Mouse (Mus musculus) hindbrain, embryonic 14.5 days (tissue): ENCODE measurements at regions not wholly inside any gene's neighbourhood (a gene's known extent, or its start where the extent isn't known, plus 50 kb on each side); places are given as distances from the start of the nearest gene placed in this dataset.

ENCODE experiments used
- ATAC-seq: fragments of 200-750 bp; cut with Nextera tagmentation; 2 replicates; pipeline ENCODE4 v1.8.0; 2017; ENCODE audit warnings: moderate number of reproducible peaks, mild to moderate bottlenecking, moderate TSS enrichment, moderate library complexity; ENCODE audit not compliant: low FRiP score
- DNase-seq: peaks from one replicate; pipeline ENCODE4 v3.0.0-alpha.2; 2015; ENCODE audit warnings: low spot score
- H3K27ac ChIP-seq: fragments of 300-500 bp; sonication (generic); 2 replicates; pipeline ENCODE4 v1.5.1; 2014; ENCODE audit warnings: mild to moderate bottlenecking, moderate library complexity
- H3K27me3 ChIP-seq: fragments of 300-500 bp; sonication (generic); 2 replicates; pipeline ENCODE4 v1.6.1; 2014; ENCODE audit warnings: mild to moderate bottlenecking, low read length, mixed read lengths; ENCODE audit not compliant: control insufficient read depth, insufficient read depth
- H3K36me3 ChIP-seq: fragments of 300-500 bp; sonication (generic); replicated peaks from 2 replicates; pipeline ENCODE4 v1.6.1; 2014; ENCODE audit not compliant: control insufficient read depth, insufficient read depth
- H3K4me1 ChIP-seq: fragments of 300-500 bp; sonication (generic); replicated peaks from 2 replicates; pipeline ENCODE4 v1.6.1; 2014; ENCODE audit warnings: antibody characterized with exemption, low read length, mixed read lengths; ENCODE audit not compliant: control insufficient read depth, insufficient read depth
- H3K4me2 ChIP-seq: fragments of 300-500 bp; sonication (generic); replicated peaks from 2 replicates; pipeline ENCODE4 v1.6.1; 2014; ENCODE audit warnings: mild to moderate bottlenecking, moderate library complexity
- H3K4me3 ChIP-seq: fragments of 300-500 bp; sonication (generic); replicated peaks from 2 replicates; pipeline ENCODE4 v1.5.1; 2014; ENCODE audit warnings: mild to moderate bottlenecking, low read length
- H3K9ac ChIP-seq: fragments of 300-500 bp; sonication (generic); 2 replicates; pipeline ENCODE4 v1.6.1; 2014
- H3K9me3 ChIP-seq: fragments of 300-500 bp; sonication (generic); 2 replicates; pipeline ENCODE4 v1.6.1; 2016; ENCODE audit warnings: low read length; ENCODE audit not compliant: control insufficient read depth
- WGBS: fragments of 180-500 bp; shearing (Covaris S2); extraction: QIAGEN DNeasy Blood & Tissue Kit; methylation state at CpG from one replicate; pipeline ENCODE4 v1.1.7; 2014; 5-methylcytosine and 5-hydroxymethylcytosine counted together

DNA sequence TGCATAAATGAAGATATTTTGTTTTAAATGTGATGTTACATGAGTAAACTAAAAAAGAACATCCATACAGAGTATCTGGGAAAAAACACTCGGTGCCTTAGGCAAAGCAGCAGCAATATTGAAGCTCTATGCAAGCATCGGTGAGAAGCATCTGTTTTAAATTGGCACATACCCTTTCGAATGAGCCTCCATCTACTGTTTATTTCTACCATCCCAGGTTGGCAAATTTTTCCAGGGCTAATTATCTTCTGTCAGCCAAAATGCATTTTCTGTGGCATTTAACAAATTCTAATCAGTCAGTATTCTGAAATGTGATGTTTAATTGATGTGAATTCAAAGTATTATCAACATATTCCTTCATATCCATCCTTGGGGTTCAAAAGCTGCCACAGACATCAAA is 1463.8 kb downstream of the Fstl5 start:
- Histone ChIP-seq H3K27me3 (no peaks in the 10 kb centered on the region), H3K36me3 (no peaks in the 10 kb centered on the region), H3K9ac (no peak overlapping the region), H3K27ac (no peak overlapping the region), H3K9me3 (no peaks in the 10 kb centered on the region), H3K4me3 (no peak overlapping the region), H3K4me2 (no peak overlapping the region), H3K4me1 (no peaks in the 10 kb centered on the region)
- DNase-seq (no peak), ATAC-seq (no peak)
- 84% methylated on average over 3 of the region's 3 CpGs for WGBS

DNA sequence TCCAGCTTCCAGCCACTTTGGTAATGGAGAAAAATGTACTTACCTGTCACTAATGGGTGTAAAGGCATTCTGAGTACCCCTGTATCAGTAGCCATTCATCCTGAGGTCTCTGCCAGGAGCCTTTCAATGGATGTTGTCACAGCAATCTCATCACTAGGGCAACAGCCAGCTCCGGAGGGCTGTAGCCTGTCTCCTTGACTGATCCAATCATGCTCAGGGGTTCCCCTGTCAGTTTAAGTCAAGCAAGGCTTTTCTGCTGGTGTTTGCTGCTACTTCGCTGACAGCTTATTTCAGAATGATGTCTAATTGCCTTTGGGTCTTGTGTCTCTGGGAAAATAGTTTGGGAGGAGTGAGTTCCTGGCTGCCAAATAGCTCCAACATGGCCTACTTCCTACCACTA is 1503.2 kb downstream of the Fstl5 start:
- DNase-seq = peak; percentile 25
- 52% methylated on average over 2 of the region's 2 CpGs for WGBS
- H3K27me3 ChIP-seq = no peaks in the 10 kb centered on the region
- H3K27ac ChIP-seq = no peak overlapping the region
- no peak overlapping the region for H3K4me3 ChIP-seq
- H3K4me2 ChIP-seq = no peak overlapping the region
- no peak overlapping the region for H3K9ac ChIP-seq
- H3K4me1 ChIP-seq = no peaks in the 10 kb centered on the region
- no peaks in the 10 kb centered on the region for H3K9me3 ChIP-seq
- no peaks in the 10 kb centered on the region for H3K36me3 ChIP-seq
- no peak for ATAC-seq

DNA sequence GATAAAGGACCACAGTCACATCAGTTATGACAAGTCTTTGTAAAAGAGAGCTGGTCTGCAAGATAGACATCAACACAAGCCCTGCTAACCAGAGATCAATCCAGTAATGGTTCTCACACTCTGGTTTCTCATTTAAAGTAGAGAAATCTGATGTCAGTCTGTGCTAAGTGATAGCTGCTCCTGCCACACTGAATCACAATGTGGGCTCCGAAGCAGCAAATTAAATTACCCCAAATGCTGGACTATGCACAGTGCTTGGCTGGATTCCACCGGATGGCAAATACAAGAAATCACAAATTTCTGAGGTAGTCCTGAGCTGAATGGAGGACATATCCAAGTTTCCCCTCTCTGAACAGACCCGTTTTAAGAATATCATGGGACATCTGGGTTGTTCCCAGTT is 1513.1 kb downstream of the Fstl5 start:
- H3K9ac ChIP-seq = no peak overlapping the region
- 62% methylated on average over 3 of the region's 3 CpGs for WGBS
- no peak overlapping the region for H3K27ac ChIP-seq
- DNase-seq (no peak), ATAC-seq (no peak)
- no peaks in the 10 kb centered on the region for H3K27me3 ChIP-seq
- H3K4me3 ChIP-seq = no peak overlapping the region
- no peaks in the 10 kb centered on the region for H3K4me1 ChIP-seq
- no peaks in the 10 kb centered on the region for H3K36me3 ChIP-seq
- H3K4me2 ChIP-seq = no peak overlapping the region
- no peaks in the 10 kb centered on the region for H3K9me3 ChIP-seq
